Mouse (Mus musculus) T-helper 2 cell (primary cell): ENCODE results near the gene Tcf7.

Source experiments
- in situ Hi-C: fragments of 300-600 bp; cut with MboI, MseI; formaldehyde crosslinking; loops from one replicate; pipeline ENCODE4 v1.15.1; 2025; ENCODE audit warnings: high pct_unique_total_duplicates

Tcf7 gene

GRCm38 (mm10) chr11:52283596-52284571 lies 1.1 kb upstream of the Tcf7 start:
- in situ Hi-C loops, result no loop called here

DNA sequence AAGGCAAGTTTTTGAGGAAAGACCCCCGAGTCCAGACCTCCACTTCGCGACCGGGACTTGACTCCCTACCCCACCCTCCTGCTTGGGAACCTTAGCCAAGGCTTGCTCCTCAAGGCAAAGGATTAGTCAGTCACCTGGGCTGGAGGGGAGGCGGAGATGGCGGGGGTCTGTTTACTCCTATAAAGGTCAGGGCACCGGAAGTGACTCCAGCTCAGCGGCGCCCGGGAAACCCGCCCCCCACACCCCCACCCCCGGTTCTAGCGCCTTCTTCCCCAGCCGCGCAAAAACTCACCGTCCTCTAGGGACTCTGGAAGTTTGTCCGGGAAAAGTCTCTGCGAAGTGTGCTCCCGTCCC lies 417 bp downstream of the Tcf7 start:
- in situ Hi-C loops, result no loop called here

GRCm38 (mm10) chr11:52281568-52282328 lies 1.1 kb downstream of the Tcf7 start:
- in situ Hi-C loops, result no loop called here

DNA sequence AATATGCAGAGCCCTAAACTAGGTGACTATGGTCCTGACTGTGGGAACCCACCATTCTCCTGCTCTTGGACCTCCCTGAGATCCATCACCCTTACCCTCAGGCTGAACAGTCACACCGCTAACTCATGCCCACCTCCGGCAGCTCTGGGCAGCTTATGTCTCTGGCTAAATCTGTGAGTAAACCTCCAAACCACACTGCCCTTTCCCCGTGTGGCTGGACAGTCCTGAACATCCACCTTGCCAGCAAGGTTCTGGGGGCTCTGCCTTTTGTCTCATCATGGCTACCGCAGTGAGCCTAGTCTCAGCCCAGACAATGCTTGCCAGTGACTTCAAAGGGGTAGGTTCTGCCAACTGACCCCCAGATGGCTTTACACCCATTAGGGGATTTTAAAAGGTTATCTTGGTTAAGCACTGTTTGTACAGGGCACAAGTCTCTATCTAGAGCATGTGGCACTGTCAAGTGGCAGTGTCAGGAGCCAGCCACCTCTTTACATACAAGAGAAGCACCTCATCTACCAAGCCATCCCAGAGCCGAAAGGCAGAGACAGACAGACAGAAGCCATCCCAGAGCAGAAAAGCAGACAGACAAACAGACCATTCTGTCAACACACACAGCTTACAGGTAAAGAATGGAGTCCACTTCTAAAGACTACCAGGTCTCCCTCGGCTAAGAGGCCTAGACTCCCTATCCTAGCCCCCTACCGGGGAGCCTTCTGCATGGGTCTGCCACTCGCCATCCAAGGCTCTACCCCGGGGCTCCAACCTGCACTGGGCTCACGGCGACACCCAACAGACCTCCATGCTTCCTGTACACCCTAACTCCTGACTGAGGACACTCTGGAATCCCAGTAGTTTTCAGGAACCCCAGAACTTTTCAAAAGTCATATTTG lies 2.0 kb downstream of the Tcf7 start:
- in situ Hi-C loops, result no loop called here

- in situ Hi-C loops, result loop anchor here (5.0 kb wide), 1 partner anchor 63 kb away; no protein-coding TSS in a partner anchor
These were observed 3.1 kb downstream of the Tcf7 start for GRCm38 (mm10) chr11:52279611-52280145.

- in situ Hi-C loops, result loop anchor here (5.0 kb wide), 1 partner anchor 63 kb away; no protein-coding TSS in a partner anchor
These were observed 3.8 kb downstream of the Tcf7 start for GRCm38 (mm10) chr11:52278991-52279390.

DNA sequence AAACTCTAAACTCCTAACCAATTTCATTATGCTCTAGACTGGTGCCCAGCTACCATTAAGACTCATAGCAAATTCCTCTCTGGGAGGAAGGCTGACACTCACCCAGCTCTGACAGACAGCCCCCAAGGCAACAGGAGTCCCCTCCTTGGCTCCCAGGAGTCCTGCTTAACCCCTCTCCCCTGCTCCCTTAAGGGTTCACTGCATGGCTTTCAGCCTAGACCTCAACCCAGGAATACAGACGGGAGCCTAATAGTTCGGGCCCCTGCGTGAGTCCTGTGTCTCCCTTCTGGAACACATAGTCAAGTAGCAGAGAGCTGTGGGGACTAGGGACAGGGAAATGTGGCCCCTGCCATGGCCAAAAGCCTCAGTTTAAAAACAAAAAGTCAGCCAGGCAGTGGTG lies 4.7 kb downstream of the Tcf7 start:
- in situ Hi-C loops, result loop anchor here (5.0 kb wide), 1 partner anchor 64 kb away; no protein-coding TSS in a partner anchor

DNA sequence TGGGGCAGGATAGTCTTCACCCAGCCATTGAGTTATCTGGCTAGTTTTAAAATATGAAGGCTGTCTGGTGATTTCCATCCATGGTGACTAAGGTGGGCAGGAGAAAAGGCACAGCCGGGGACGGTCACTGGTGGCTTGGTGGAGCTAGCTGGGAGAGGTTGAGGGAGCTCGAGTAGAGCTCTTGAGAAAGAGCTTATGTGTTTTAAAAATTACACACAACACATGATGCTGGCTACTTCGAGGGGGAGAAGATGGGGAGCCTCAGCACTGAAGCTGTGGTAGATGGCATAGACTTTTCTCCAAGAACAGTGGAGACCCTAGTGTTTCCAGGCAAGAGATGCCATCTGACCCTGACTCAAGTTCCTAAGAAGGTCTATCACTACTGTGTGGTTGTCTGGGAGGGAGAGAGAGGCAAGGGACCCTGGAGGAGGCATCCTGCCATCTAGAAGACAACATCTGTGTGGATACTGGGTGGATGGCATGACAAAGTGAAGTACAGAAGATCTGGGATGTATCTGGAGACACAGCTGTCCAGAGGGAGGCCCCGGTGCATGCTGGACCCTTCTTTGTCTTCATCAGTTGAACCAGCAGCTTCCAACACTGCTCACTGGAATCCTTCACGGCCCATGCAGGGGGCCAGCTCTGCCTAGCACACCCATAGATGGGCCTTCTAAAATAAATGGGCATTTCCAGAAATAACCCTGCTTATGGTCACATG lies 5.2 kb downstream of the Tcf7 start:
- in situ Hi-C loops, result loop anchor here (5.0 kb wide), 1 partner anchor 65 kb away; no protein-coding TSS in a partner anchor

- in situ Hi-C loops, result loop anchor here (5.0 kb wide), 1 partner anchor 65 kb away; no protein-coding TSS in a partner anchor
These were observed 5.8 kb downstream of the Tcf7 start for GRCm38 (mm10) chr11:52276961-52277391.

GRCm38 (mm10) chr11:52275774-52276555 lies 6.8 kb downstream of the Tcf7 start:
- in situ Hi-C loops, result loop anchor here (5.0 kb wide), 1 partner anchor 66 kb away; no protein-coding TSS in a partner anchor

DNA sequence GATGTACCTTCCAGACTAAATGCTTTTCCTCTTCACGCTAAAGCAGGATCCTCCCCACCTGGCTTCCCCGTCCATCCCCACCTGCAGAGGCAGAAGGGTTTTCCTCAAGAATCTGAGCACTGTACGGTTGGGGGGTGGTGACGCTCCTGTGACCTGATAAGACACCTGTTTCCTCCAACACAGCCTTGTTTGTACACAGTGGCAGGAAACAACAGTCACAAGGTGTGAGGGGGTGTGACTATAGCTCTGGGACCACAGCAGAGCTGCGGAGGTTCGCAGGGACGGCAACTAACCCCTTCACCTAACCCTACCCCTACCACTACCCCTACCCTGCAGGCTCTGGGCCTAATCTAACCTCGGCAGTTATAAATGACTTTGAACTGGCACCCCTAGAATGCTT lies 7.4 kb downstream of the Tcf7 start:
- in situ Hi-C loops, result loop anchor here (5.0 kb wide), 1 partner anchor 67 kb away; no protein-coding TSS in a partner anchor

GRCm38 (mm10) chr11:52274456-52275112 lies 8.2 kb downstream of the Tcf7 start:
- in situ Hi-C loops, result loop anchor here (5.0 kb wide), 1 partner anchor 68 kb away; no protein-coding TSS in a partner anchor

DNA sequence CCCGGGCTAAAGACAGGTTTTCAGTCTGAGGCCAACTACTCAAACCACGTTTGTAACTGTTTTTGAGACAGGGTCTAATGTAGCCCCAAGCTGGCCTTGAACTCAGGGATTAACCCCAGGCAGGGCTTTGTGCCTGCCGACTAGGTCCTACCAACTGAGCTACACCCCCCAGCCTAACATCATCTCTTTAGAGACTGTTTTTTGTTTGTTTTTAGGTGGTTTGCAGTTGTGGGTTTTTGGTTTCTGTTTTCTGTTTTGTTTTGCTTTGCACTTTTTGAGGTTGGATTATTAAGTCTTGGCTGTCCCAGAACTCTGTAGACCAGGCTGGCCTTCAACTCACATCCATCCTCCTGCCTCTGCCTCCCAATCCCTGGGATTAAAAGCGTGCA lies 8.9 kb downstream of the Tcf7 start:
- in situ Hi-C loops, result no loop called here

GRCm38 (mm10) chr11:52273183-52273941 lies 9.5 kb downstream of the Tcf7 start:
- in situ Hi-C loops, result no loop called here

GRCm38 (mm10) chr11:52272619-52273018 lies 10.2 kb downstream of the Tcf7 start:
- in situ Hi-C loops, result no loop called here

- in situ Hi-C loops, result no loop called here
These were observed 10.9 kb downstream of the Tcf7 start for GRCm38 (mm10) chr11:52271765-52272495.

DNA sequence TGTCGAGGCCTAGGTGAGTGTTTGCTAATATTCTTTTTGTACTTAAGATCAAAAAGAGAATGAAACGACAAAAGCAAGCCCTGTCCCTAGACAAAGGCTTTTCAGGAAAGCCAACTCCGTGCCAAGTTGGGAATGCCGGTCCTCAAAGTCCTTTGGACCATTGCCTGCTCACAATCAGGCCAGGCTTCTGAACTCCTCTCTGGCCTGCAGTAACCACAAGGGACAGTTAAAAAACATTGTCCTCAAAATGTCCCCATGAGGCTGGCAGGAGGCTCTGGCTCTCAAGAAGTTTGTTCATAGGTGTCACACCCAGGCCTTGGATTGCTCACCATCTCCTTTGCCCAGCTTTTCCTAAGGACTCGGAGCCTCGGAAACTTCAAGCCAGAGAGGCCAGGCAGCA lies 13.0 kb downstream of the Tcf7 start:
- in situ Hi-C loops, result no loop called here
